Mouse (Mus musculus) midbrain, postnatal 0 days (tissue): ENCODE measurements around the gene Slc15a5. TPM values are rescaled to one million over a fixed set of nuclear protein-coding genes. Genes with fewer than 3 reads are reported as not detected.
A peak's percentile ranks its signal among the peaks of the same experiment; 100 is the strongest.

ENCODE experiments used
- ATAC-seq: fragments of 200-750 bp; cut with Nextera tagmentation; 2 replicates; pipeline ENCODE4 v1.8.0; 2017; ENCODE audit warnings: moderate number of reproducible peaks, mild to moderate bottlenecking, moderate TSS enrichment, moderate library complexity; ENCODE audit not compliant: low FRiP score
- DNase-seq: peaks from one replicate; pipeline ENCODE4 v3.0.0-alpha.2; 2015; ENCODE audit warnings: low spot score
- H3K27ac ChIP-seq: fragments of 300-500 bp; sonication (generic); 2 replicates; pipeline ENCODE4 v1.5.1; 2014; ENCODE audit warnings: low read depth, mild to moderate bottlenecking, low read length, mixed read lengths
- H3K27me3 ChIP-seq: fragments of 300-500 bp; sonication (generic); 2 replicates; pipeline ENCODE4 v1.6.1; 2014; ENCODE audit warnings: low read length, control low read depth, mixed read lengths; ENCODE audit not compliant: insufficient read depth
- H3K36me3 ChIP-seq: fragments of 300-500 bp; sonication (generic); 2 replicates; pipeline ENCODE4 v1.6.1; 2014; ENCODE audit warnings: low read length, control low read depth, mixed read lengths; ENCODE audit not compliant: insufficient read depth
- H3K4me1 ChIP-seq: fragments of 300-500 bp; sonication (generic); 2 replicates; pipeline ENCODE4 v1.6.1; 2014; ENCODE audit warnings: mild to moderate bottlenecking, control low read depth, antibody characterized with exemption, low read length, mixed read lengths; ENCODE audit not compliant: insufficient read depth
- H3K4me2 ChIP-seq: fragments of 300-500 bp; sonication (generic); 2 replicates; pipeline ENCODE4 v1.6.1; 2014; ENCODE audit warnings: low read depth, mild to moderate bottlenecking, low read length, mixed read lengths; ENCODE audit not compliant: poor library complexity, severe bottlenecking
- H3K4me3 ChIP-seq: fragments of 300-500 bp; sonication (generic); 2 replicates; pipeline ENCODE4 v1.5.1; 2014; ENCODE audit warnings: low read depth, mild to moderate bottlenecking, low read length, moderate library complexity
- H3K9ac ChIP-seq: fragments of 300-500 bp; sonication (generic); replicated peaks from 2 replicates; pipeline ENCODE4 v1.6.1; 2014; ENCODE audit warnings: mild to moderate bottlenecking, low read length, moderate library complexity, mixed read lengths; ENCODE audit not compliant: poor library complexity, severe bottlenecking
- H3K9me3 ChIP-seq: fragments of 300-500 bp; sonication (generic); 2 replicates; pipeline ENCODE4 v1.6.1; 2016; ENCODE audit warnings: low read length, control low read depth
- CTCF ChIP-seq: IDR thresholded peaks from 2 replicates; pipeline ENCODE4 v1.5.1; 2016; ENCODE audit warnings: antibody characterized with exemption, mild to moderate bottlenecking
- WGBS: fragments of 180-500 bp; shearing (Covaris S2); extraction: QIAGEN DNeasy Blood & Tissue Kit; methylation state at CpG from one replicate; pipeline ENCODE4 v1.1.7; 2014; 5-methylcytosine and 5-hydroxymethylcytosine counted together
- polyA plus RNA-seq: library from polyadenylated mRNA; unstranded; fragments of >200 nt; fragmentation: Nextera tagmentation; extraction: Ambion mirVana; gene quantifications from 2 replicates; pipeline ENCODE4 v1.2.1, GENCODE M21; 2015
- total RNA-seq: library from RNA; depleted of rRNA; stranded (reverse); fragments of >200 nt; gene quantifications from 2 replicates; pipeline ENCODE4 v1.2.3, GENCODE M21; 2014

Gene Slc15a5
- total and polyA plus RNA-seq, 2 experiments from 2014 or later = 0.11 to 0.96 TPM

- Histone ChIP-seq H3K9ac (no peak overlapping the region), H3K27me3 (no peaks in the 10 kb centered on the region), H3K4me1 (peaks cover 3% of the 10 kb centered on the region; the same call in 1 of the 2 replicates), H3K4me3 (no peak overlapping the region), H3K4me2 (no peak overlapping the region; the same call in 1 of the 2 replicates), H3K27ac (no peak overlapping the region), H3K9me3 (no peaks in the 10 kb centered on the region), H3K36me3 (no peaks in the 10 kb centered on the region)
- DNase-seq = peak; percentile 8
- ATAC-seq = no peak
- no peak for TF ChIP-seq CTCF
- 48% methylated on average over 19 of the region's 19 CpGs for WGBS
Observed at GRCm38 (mm10) chr6:137982195-137982737, 97.5 kb downstream of the Slc15a5 start.

GRCm38 (mm10) chr6:137980905-137981696, 98.6 kb downstream of the Slc15a5 start:
- no peak overlapping the region for H3K27ac ChIP-seq

GRCm38 (mm10) chr6:137980413-137980812, 99.3 kb downstream of the Slc15a5 start:
- no peaks in the 10 kb centered on the region for H3K9me3 ChIP-seq
- TF ChIP-seq CTCF = no peak
- no peak overlapping the region for H3K4me3 ChIP-seq
- H3K4me2 ChIP-seq = no peak overlapping the region
- peaks cover 3% of the 10 kb centered on the region; the same call in 1 of the 2 replicates for H3K4me1 ChIP-seq
- H3K36me3 ChIP-seq = no peaks in the 10 kb centered on the region
- WGBS = 71% methylated on average over 8 of the region's 8 CpGs
- no peak for ATAC-seq
- no peak overlapping the region for H3K9ac ChIP-seq
- no peak for DNase-seq
- H3K27ac ChIP-seq = no peak overlapping the region
- no peaks in the 10 kb centered on the region for H3K27me3 ChIP-seq

More at GRCm38 (mm10) chr6:137980905-137981696, 98.6 kb downstream of the Slc15a5 start:
- peak; percentile 76 for TF ChIP-seq CTCF
- no peak overlapping the region for H3K4me2 ChIP-seq
- peaks cover 3% of the 10 kb centered on the region; the same call in 1 of the 2 replicates for H3K4me1 ChIP-seq
- DNase-seq (peak; percentile 46), ATAC-seq (no peak)
- H3K36me3 ChIP-seq = no peaks in the 10 kb centered on the region
- no peaks in the 10 kb centered on the region for H3K9me3 ChIP-seq
- H3K4me3 ChIP-seq = no peak overlapping the region
- H3K27me3 ChIP-seq = no peaks in the 10 kb centered on the region
- WGBS = 76% methylated on average over 10 of the region's 10 CpGs
- no peak overlapping the region for H3K9ac ChIP-seq

GRCm38 (mm10) chr6:137979802-137980201, 99.9 kb downstream of the Slc15a5 start:
- no peak overlapping the region for H3K27ac ChIP-seq
- no peak overlapping the region for H3K4me3 ChIP-seq
- H3K9ac ChIP-seq = no peak overlapping the region
- no peak for TF ChIP-seq CTCF
- WGBS = 52% methylated on average over 12 of the region's 12 CpGs
- no peaks in the 10 kb centered on the region for H3K36me3 ChIP-seq
- DNase-seq (no peak), ATAC-seq (no peak)
- H3K4me1 ChIP-seq = peaks cover 3% of the 10 kb centered on the region; the same call in 1 of the 2 replicates
- H3K27me3 ChIP-seq = no peaks in the 10 kb centered on the region
- H3K4me2 ChIP-seq = no peak overlapping the region
- H3K9me3 ChIP-seq = no peaks in the 10 kb centered on the region

- Histone ChIP-seq H3K9me3 (no peaks in the 10 kb centered on the region), H3K4me3 (no peak overlapping the region), H3K4me1 (no peaks in the 10 kb centered on the region), H3K9ac (no peak overlapping the region), H3K27me3 (no peaks in the 10 kb centered on the region), H3K36me3 (no peaks in the 10 kb centered on the region), H3K27ac (no peak overlapping the region), H3K4me2 (no peak overlapping the region)
- DNase-seq (no peak), ATAC-seq (no peak)
- 69% methylated on average over 3 of the region's 3 CpGs for WGBS
- no peak for TF ChIP-seq CTCF
Observed at GRCm38 (mm10) chr6:137976021-137976420, 103.7 kb downstream of the Slc15a5 start.

- Histone ChIP-seq H3K4me1 (no peaks in the 10 kb centered on the region), H3K9me3 (no peaks in the 10 kb centered on the region), H3K27me3 (no peaks in the 10 kb centered on the region), H3K9ac (no peak overlapping the region), H3K27ac (no peak overlapping the region), H3K36me3 (no peaks in the 10 kb centered on the region), H3K4me3 (no peak overlapping the region), H3K4me2 (no peak overlapping the region)
- DNase-seq (no peak), ATAC-seq (no peak)
- TF ChIP-seq CTCF = no peak
- WGBS = 82% methylated on average over 7 of the region's 7 CpGs
Observed at GRCm38 (mm10) chr6:137963703-137964102, 116.0 kb downstream of the Slc15a5 start.
